Mouse (Mus musculus): ENCODE measurements at regions not wholly inside any gene's neighbourhood (a gene's known extent, or its start where the extent isn't known, plus 50 kb on each side); places are given as distances from the start of the nearest gene placed in this dataset.
A peak's percentile ranks its signal among the peaks of the same experiment; 100 is the strongest.
"Not testable (repeated sequence)": the region's sequence is repeated elsewhere in the genome, so short reads cannot be mapped to it uniquely, and the experiment has no call there.

DNA sequence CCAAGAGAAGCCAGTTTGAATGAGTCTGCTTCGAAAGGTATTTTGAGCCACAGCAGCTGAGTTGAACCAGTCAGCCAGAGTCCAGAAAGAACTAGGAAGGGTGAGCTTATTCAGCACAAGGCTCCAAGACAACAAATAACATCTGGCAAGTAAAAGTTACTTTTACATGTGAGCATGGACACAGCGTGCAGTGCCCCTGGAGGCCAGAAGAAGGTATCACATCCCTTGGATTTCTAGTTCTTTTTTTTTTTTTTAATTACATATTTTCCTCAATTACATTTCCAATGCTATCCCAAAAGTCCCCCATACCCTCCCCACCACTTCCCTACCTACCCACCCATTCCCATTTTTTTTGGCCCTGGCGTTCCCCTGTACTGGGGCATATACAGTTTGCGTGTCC, 367.4 kb downstream of the Gm9008 start:
- not testable (repeated sequence) for DNase-seq (ENCODE audit: low spot score)

DNA sequence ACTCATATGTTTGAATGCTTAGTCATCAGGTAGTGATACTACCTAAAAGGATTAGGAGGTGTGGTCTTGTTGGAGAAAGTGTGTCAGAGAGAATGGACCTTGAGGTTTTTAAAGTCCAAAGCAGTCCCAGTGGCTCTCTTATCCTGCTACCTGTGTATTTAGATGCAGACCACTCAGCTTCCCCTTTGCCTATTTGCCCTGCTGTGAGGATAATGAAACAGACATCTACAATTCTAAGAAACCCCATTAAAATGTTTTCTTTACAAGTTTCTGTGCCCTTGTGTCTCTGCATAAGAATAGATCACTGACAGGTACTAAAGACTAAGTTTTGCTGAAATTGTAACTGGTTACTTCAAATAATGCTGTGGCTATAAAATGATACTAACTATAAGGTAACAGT, 381.8 kb downstream of the Gm9008 start:
- no peak for DNase-seq (ENCODE audit: low spot score)

DNA sequence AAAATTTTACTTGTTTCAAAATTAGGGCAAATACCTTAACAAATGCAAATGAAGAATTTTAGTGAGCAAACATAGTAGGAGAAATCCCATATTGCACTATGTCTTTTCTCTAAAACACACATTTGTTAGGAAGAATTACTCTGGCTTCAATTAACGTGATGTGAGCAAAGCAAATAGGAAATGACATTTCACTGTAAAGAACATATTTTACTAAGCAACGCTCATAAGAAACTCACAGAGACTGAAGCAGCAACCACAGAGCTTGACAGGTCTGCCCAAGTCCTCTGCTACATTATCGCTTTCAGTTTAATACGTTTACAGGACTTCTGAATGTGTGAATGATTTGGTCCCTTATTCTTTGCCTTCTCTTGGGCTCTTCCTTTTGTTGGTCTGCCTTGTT, 383.2 kb downstream of the Gm9008 start:
- no peak for DNase-seq (ENCODE audit: low spot score)

DNA sequence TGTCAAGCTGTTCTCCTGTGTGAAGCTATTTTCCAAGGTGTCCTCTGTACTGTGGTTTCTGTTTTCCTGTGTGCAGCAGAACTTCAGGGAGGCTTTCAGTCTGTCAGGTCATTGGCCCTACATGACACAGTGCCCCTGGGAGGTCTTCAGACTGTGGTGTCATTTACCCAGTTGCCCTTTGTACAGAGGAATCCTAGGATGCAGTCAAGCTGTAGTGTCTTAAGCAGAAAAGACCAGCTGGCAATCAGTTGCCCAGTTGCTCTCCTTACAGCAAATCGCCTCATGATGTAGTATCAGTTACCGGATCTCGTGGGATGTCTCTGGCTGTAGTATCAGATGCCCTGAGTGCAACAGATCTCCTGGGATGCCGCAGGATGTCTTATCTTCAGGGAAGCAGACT, 432.2 kb downstream of the Gm9008 start:
- no peak for DNase-seq (ENCODE audit: low spot score)

DNA sequence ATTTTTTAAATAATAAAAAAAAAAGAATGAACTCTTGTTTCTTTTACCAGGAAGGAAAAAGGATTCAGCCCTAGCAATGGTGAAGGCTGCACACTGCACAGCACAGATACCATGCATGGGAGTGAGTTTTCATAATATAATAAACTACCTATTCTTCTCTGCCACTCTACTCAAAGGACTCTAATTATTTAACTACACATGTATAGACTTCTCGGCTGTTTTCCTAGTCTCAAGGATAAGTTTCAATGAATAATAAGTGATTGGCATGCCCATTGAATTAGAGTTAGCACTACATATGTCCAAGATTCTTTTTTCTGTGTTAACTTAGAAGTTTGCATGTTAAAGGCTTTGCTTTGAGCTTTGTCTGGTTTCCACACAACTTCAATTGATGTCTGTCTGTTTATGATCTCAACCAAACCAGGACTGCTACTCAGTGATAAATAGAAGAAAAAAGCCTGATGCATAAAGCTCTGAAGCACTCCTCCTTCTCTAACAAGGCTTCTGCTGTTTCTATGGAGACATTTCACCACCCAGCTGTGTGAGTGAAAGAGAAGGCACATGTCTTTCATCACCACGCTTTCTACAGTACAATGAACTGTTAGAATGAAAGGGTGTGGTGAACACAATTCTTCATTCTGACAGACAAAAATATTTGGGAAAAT, 444.8 kb downstream of the Gm9008 start:
- peak; percentile 15 for DNase-seq (ENCODE audit: low spot score)

DNA sequence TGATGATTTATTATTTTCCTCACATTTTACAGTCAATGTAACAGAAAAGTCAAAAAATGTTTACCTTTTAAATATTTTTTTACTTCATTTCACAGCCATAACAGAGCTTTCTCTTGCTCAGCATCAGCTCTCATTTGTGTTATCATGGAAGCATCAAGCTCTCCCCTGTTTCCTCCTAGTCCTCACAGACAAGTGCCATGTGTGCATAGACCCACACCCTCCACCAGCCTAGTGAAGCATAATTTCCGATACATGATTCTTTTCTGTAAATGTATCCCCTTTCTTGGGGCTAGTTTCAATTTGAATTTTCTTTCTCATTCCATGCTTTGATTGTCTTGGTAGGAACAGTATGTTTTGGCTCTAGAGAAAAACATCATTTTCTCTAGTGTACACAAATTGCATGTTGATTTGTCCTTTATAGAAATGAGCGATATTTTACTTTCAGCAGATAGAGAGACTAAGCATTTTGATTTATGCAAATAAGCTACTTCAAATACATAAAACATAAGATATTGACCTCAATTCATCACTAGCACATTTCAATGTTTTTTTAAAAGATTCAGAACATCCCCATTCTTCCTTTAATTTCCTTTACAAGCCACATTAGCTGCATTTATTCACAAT, 489.7 kb downstream of the Gm9008 start:
- no peak for DNase-seq (ENCODE audit: low spot score)

All from embryo, embryonic 10 days (tissue).